Mouse (Mus musculus) CD4-positive, CD25-positive, alpha-beta regulatory T cell, adult 2 months (primary cell): ENCODE data around the gene Srcin1.

Source experiments
- DNase-seq: peaks from one replicate; pipeline ENCODE4 v3.0.0-alpha.2; 2012; ENCODE audit warnings: low read depth, low spot score

The Srcin1 gene

DNA sequence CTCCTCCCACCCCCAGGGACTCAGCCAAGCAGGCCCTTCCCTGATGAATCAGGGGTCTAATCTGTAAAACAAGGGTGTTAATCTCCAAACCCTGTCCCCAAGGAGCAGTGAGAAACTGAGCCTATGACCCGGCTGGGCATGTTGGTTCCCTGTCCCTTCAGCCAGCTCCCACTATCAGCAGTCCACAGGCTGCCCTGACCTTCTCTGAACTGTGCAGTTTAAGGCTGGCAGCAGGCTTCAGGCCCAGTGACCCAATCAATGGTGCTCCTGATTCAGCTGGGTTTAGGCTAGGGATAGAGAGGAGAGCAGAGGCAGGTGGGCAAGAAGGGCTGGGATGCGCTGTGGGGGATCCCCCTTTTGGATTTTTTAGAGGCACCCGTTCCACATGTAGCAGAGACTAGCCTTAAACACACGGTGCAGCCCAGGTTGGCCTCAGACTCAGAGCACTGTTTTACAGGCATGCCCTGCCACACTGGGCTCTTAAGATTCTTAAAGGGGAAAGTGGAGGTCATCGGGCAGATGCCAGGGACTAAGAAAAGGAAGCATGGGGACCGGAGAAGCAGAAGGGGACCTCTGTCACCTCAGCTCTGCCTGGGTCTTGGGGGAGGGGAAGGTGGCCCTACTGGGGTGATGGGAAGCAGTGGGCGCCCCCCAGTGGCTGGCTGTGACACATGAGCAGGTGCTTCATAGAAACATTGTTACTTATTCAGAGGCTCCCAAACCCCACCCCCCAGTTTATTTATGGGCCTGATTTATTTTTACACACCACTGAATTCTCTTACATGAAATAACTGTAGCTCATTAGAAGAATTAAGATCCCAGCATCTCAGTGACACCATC, 19.2 kb downstream of the Srcin1 start:
- peak; percentile 84 for DNase-seq

- no peak for DNase-seq
These were observed 20.8 kb downstream of the Srcin1 start for GRCm38 (mm10) chr11:97555144-97555543.

DNA sequence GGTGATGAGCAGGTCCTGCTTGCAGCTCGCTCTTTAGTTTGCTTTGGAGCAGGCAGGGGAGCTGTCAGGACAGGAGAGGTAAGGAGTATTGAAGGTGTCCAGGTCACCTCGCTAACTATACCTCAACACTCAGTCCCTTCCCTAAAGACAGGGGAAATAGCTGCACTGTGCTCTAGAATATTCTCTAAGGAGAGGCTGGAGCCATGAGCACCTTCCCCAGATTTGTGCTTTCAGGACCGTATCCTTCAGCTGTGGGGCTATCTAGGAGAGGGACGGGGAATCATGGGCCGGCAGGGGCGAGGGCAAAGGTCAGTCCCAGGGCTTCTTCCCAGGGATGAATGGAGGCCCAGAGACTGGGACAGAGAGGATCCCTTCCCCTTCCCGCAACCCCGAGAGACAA, 23.8 kb downstream of the Srcin1 start:
- no peak for DNase-seq

- DNase-seq, result no peak
These were observed 27.2 kb downstream of the Srcin1 start for GRCm38 (mm10) chr11:97548757-97549156.

GRCm38 (mm10) chr11:97547957-97548706, 27.9 kb downstream of the Srcin1 start:
- no peak for DNase-seq

GRCm38 (mm10) chr11:97546804-97547411, 29.1 kb downstream of the Srcin1 start:
- peak; percentile 38 for DNase-seq

DNA sequence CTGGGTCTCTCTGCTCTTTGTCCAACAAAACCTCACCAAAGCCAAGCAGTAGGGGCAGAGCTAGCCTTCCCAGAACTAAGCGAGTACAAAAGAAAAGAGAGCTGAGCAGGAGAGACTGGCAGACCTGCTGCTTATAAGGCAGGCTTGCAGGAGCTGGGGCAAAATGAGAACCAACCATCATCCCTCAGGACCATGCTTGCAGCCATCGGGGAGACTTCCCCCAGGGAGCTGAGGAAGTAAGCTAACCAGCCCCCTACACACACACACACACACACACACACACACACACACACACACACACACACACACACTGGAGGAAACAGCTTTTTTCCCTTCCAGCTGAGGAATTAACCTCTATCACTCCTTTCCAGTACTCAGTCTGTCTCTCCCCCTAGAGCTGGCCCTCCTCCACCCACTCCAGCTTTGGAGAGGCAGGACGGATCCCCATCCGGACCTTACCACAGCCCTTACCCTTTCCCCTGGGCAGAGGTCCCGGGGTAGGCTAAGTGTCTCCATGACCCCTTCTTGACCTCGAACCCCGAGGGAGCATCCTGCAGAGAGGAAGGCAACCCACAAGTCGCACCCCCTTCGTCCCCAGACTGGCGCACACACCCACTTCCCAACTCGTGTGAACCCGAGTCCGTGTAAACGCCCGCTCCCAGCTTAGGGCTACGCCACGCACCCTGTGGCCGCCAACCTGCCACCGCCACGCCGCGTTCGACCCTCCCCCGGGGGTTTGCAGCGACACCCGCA, 30.0 kb downstream of the Srcin1 start:
- DNase-seq, result peak; percentile 23

- DNase-seq, result no peak
These were observed 32.1 kb downstream of the Srcin1 start for GRCm38 (mm10) chr11:97543883-97544282.

DNA sequence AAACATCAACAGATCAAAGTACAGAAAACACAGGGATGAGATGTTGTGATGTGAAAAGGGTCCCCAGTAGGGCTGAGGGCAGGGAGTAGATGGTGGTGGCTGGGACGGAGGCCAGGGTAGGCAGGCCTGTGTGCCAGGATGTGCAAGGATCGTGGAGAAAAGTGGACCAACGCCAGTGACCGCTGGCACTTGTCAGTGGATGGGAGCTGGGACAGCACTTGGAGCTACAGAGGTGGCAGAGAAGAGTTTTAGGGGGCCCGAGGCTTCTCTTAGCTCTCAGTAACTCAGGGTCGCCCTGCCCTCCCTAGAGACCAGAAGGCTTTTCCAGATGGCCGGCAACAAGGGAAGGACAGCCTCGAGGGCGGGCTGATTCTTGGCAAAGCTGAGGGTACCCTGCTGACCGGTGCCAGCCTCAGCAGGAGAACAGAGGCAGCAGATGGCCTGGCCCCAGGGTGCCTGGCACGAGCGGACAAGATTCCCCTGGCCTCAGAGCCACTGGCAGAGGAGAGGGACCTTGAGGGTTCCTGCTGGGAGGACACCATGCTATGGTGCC, 32.7 kb downstream of the Srcin1 start:
- DNase-seq, result no peak

- DNase-seq, result no peak
These were observed 33.5 kb downstream of the Srcin1 start for GRCm38 (mm10) chr11:97542171-97543150.

GRCm38 (mm10) chr11:97540604-97541003, 35.4 kb downstream of the Srcin1 start:
- no peak for DNase-seq

DNA sequence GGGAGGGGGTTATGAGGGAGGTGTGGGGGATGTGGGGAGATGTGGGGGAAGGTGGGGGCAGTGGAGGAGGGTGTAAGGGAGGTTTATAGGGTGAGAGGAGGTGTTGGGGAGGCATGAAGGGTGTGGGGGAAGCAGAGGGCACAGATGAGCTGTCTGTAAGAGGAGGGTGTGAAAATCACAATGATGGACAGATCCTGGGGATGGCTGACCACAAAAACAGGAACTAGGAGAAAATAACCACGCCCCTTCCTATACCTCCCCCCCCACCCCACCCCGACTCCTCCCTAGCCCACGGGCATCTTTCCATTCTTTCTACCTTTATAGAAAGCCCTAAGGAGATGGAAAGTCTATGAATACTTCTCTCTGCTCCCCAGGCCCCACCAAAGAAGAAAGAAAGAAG, 35.9 kb downstream of the Srcin1 start:
- DNase-seq, result no peak

DNA sequence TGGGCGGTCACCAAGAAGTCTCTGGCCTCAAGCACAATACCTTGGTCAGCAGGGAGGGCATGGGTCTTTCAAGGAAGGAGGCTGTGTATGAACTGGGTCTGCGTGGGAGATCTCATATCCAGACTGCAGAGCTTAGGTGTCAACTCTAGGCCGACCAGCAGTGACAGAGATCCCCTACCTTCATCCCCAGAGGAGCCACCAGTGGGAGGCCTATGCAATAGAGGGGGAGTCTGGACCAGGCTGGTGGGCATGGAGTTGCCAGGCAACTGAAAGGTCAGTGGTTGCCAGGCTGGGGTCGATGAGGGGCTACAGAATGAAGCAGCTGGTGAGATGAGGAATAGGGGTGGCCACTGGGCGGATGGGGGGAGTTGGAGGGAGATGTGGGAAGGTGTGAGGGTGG, 36.4 kb downstream of the Srcin1 start:
- DNase-seq, result no peak

- DNase-seq, result no peak
These were observed 38.4 kb downstream of the Srcin1 start for GRCm38 (mm10) chr11:97537580-97538089.

- peak; percentile 52 for DNase-seq
These were observed 39.0 kb downstream of the Srcin1 start for GRCm38 (mm10) chr11:97536835-97537579.

- DNase-seq, result peak; percentile 13
These were observed 39.8 kb downstream of the Srcin1 start for GRCm38 (mm10) chr11:97536083-97536747.

DNA sequence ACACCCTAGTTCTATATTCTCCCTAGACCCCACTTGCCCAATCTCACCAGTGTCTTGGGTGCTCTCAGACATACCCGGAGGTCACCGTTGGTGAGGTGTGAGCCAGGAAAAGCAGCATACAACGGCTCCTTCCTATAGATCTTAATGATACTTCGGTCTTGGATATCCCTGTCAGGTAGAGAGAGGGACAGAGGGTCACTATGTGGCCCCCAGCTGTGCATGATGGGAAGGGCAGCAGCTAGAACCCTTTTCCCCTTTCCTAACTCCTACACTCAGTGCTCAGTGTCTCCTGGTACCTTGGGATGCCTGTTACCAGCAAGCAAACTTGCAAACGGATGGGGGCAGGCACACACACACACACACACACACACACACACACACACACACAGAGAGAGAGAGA, 40.3 kb downstream of the Srcin1 start:
- no peak for DNase-seq

- no peak for DNase-seq
These were observed 40.7 kb downstream of the Srcin1 start for GRCm38 (mm10) chr11:97535308-97535630.
